8 mouse cellular contexts compared by ENCODE assay signal in the genomic region with DNA sequence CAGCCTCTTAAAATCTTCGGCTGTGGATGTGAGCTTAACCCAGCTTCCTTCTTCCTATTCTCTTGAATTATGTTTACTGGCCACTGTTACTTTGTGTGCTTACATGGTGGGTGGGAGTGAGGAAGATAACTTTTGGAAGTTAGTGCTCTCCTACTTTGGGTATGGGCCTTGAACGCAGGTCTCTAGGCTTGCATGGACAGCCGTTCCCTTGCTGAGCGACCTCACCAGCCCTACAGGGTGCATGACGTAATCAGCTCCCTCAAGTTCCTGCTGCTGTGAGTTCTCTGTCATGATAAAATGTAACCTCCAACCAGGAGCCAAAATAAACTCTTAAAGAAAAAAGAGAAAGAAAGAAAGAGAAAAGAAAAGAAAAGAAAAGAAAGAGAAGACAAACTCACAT. TPM values are rescaled to one million over a fixed set of nuclear protein-coding genes. Genes with fewer than 3 reads are reported as not detected.
DNase-seq lines count a peak whose midpoint lies in the region; ATAC-seq and TF ChIP-seq lines count a peak whose summit lies in the region.

No protein-coding gene starts in this region.

- no peaks in the 10 kb centered on the region for H3K27me3 ChIP-seq in hindbrain, embryonic 14.5 days (ENCODE audit: control insufficient read depth, insufficient read depth, low read length)
- H3K27me3 ChIP-seq in midbrain, embryonic 15.5 days (replicated peaks) = no peaks in the 10 kb centered on the region

- no peak overlapping the region; the same call in 1 of the 2 replicates for H3K9ac ChIP-seq in hindbrain, embryonic 14.5 days
- no peak overlapping the region for H3K9ac ChIP-seq in midbrain, embryonic 15.5 days

- 0 out of 2 replicates have a peak, but pooled peaks have one; percentile 37 for ATAC-seq in common myeloid progenitor, adult 5-6 weeks (replicated peaks; ENCODE audit: low read depth, poor library complexity, severe bottlenecking)
- ATAC-seq in hindbrain, embryonic 14.5 days (ENCODE audit: low FRiP score) = no peak
- ATAC-seq in midbrain, embryonic 15.5 days (replicated peaks) = no peak

- no peaks in the 10 kb centered on the region for H3K9me3 ChIP-seq in hindbrain, embryonic 14.5 days (ENCODE audit: control insufficient read depth, low read length)
- no peaks in the 10 kb centered on the region for H3K9me3 ChIP-seq in midbrain, embryonic 15.5 days

- peak overlapping the region; percentile 42 for H3K4me2 ChIP-seq in hindbrain, embryonic 14.5 days (replicated peaks)
- peak overlapping the region; percentile 39; the same call in 1 of the 2 replicates for H3K4me2 ChIP-seq in midbrain, embryonic 15.5 days

- H3K27ac ChIP-seq in layer of hippocampus, adult 2 months = peak overlapping the region; percentile 50
- H3K27ac ChIP-seq in hindbrain, embryonic 14.5 days = no peak overlapping the region
- no peak overlapping the region for H3K27ac ChIP-seq in midbrain, embryonic 15.5 days

- 77% methylated on average over 5 of the region's 5 CpGs for WGBS in hindbrain, embryonic 14.5 days
- WGBS in midbrain, embryonic 15.5 days = 74% methylated on average over 5 of the region's 5 CpGs

- DNase-seq in layer of hippocampus, adult 2 months (ENCODE audit: low spot score in 2 of 2) = no peak
- no peak for DNase-seq in layer of hippocampus, postnatal 36 days
- no peak for DNase-seq in hindbrain, embryonic 14.5 days (ENCODE audit: low spot score)
- no peak for DNase-seq in ovary, adult 18-20 months (ENCODE audit: low spot score)
- DNase-seq in gastrocnemius, postnatal 25 days = no peak
- no peak for DNase-seq in spleen, postnatal 36 days (ENCODE audit: low spot score in 2 of 2)

- TF ChIP-seq CTCF in layer of hippocampus, adult 2 months (conservative IDR thresholded peaks at IDR 0.05) = no peak

- H3K4me3 ChIP-seq in layer of hippocampus, adult 2 months = peak overlapping the region; percentile 47
- H3K4me3 ChIP-seq in hindbrain, embryonic 14.5 days (replicated peaks; ENCODE audit: low read length) = no peak overlapping the region
- no peak overlapping the region for H3K4me3 ChIP-seq in midbrain, embryonic 15.5 days

- peaks cover 12% of the 10 kb centered on the region; the same call in 1 of the 2 replicates for H3K4me1 ChIP-seq in hindbrain, embryonic 14.5 days (replicated peaks; ENCODE audit: control insufficient read depth, insufficient read depth, low read length)
- peaks cover 24% of the 10 kb centered on the region for H3K4me1 ChIP-seq in midbrain, embryonic 15.5 days

- no peaks in the 10 kb centered on the region for H3K36me3 ChIP-seq in hindbrain, embryonic 14.5 days (replicated peaks; ENCODE audit: control insufficient read depth, insufficient read depth)
- H3K36me3 ChIP-seq in midbrain, embryonic 15.5 days (replicated peaks) = no peaks in the 10 kb centered on the region

RNA-seq across cellular contexts. Expression of gene Ttc30a2, which starts 13.9 kb away (rescaled TPM):
- under 1 TPM; 0.20 to 0.52 TPM for total RNA-seq in layer of hippocampus, adult 2 months (2021)
- total RNA-seq in layer of hippocampus, postnatal 36 days (2021) = under 1 TPM; 0.40 to 0.56 TPM
- not detected in 2 replicates for total RNA-seq in common myeloid progenitor, adult 5-6 weeks (2017)
- 1.3 and 1.5 TPM in 2 replicates for polyA plus RNA-seq in hindbrain, embryonic 14.5 days (2014; fragmentation: Nextera tagmentation; extraction: Ambion mirVana)
- polyA plus RNA-seq in midbrain, embryonic 15.5 days (2015; fragmentation: Nextera tagmentation; extraction: Ambion mirVana) = 0.68 and 0.75 TPM in 2 replicates
- total RNA-seq in gastrocnemius, postnatal 25 days (2021) = under 1 TPM; 0.13 to 0.35 TPM

RNA-seq across cellular contexts. Expression of gene Ttc30a1, which starts 17.7 kb away (rescaled TPM):
- total RNA-seq in layer of hippocampus, adult 2 months (2021) = 1 to 10 TPM; 3.3 to 3.7 TPM
- total RNA-seq in layer of hippocampus, postnatal 36 days (2021) = 1 to 10 TPM; 3.4 to 3.6 TPM
- total RNA-seq in common myeloid progenitor, adult 5-6 weeks (2017) = 4.5 and 5.1 TPM in 2 replicates
- polyA plus RNA-seq in hindbrain, embryonic 14.5 days (2014; fragmentation: Nextera tagmentation; extraction: Ambion mirVana) = 8.7 and 9.2 TPM in 2 replicates
- 8.3 and 9.2 TPM in 2 replicates for polyA plus RNA-seq in midbrain, embryonic 15.5 days (2015; fragmentation: Nextera tagmentation; extraction: Ambion mirVana)
- total RNA-seq in gastrocnemius, postnatal 25 days (2021) = 1 to 10 TPM in 1 of 2 experiments, under 1 TPM in 1; 0.96 to 1.0 TPM

RNA-seq across cellular contexts. Expression of gene Ttc30b, which starts 25.7 kb away (rescaled TPM):
- total RNA-seq in layer of hippocampus, adult 2 months (2021) = 10 to 100 TPM; 13.6 to 15.7 TPM
- total RNA-seq in layer of hippocampus, postnatal 36 days (2021) = 10 to 100 TPM; 11.6 to 13.5 TPM
- total RNA-seq in common myeloid progenitor, adult 5-6 weeks (2017) = 3.2 and 5.1 TPM in 2 replicates
- polyA plus RNA-seq in hindbrain, embryonic 14.5 days (2014; fragmentation: Nextera tagmentation; extraction: Ambion mirVana) = 22.7 and 23.6 TPM in 2 replicates
- polyA plus RNA-seq in midbrain, embryonic 15.5 days (2015; fragmentation: Nextera tagmentation; extraction: Ambion mirVana) = 20.2 and 21.2 TPM in 2 replicates
- total RNA-seq in gastrocnemius, postnatal 25 days (2021) = 1 to 10 TPM; 2.3 to 2.8 TPM
